Mouse (Mus musculus) CH12.LX (cell line): ENCODE measurements around the gene Pnpo.

Source experiments
- CTCF ChIP-seq, 2 experiments: IDR thresholded peaks in 1 of 2; conservative IDR thresholded peaks in 1 of 2; 2 replicates each; pipeline ENCODE4 v1.5.1; 2011 to 2012; ENCODE audit warnings: low read depth in 2 of 2, low read length in 2 of 2, improper control_type of control experiment in 1 of 2, inconsistent platforms in 1 of 2, mild to moderate bottlenecking in 1 of 2, moderate library complexity in 1 of 2
- IRF4 ChIP-seq: IDR thresholded peaks from 2 replicates; pipeline ENCODE4 v1.6.1; 2014; ENCODE audit warnings: low read depth, mild to moderate bottlenecking, inconsistent platforms, low read length, improper control_type of control experiment
- MXI1 ChIP-seq: IDR thresholded peaks from 2 replicates; pipeline ENCODE4 v1.6.1; 2011; ENCODE audit warnings: mild to moderate bottlenecking, low read depth, low read length, improper control_type of control experiment
- POLR2A ChIP-seq: IDR thresholded peaks from 2 replicates; pipeline ENCODE4 v1.6.1; 2011; ENCODE audit warnings: low read depth, mild to moderate bottlenecking, improper control_type of control experiment, low read length
- USF1 ChIP-seq: IDR thresholded peaks from 2 replicates; pipeline ENCODE4 v1.6.1; 2014; ENCODE audit warnings: low read depth, mild to moderate bottlenecking, inconsistent platforms, low read length, improper control_type of control experiment

DNA sequence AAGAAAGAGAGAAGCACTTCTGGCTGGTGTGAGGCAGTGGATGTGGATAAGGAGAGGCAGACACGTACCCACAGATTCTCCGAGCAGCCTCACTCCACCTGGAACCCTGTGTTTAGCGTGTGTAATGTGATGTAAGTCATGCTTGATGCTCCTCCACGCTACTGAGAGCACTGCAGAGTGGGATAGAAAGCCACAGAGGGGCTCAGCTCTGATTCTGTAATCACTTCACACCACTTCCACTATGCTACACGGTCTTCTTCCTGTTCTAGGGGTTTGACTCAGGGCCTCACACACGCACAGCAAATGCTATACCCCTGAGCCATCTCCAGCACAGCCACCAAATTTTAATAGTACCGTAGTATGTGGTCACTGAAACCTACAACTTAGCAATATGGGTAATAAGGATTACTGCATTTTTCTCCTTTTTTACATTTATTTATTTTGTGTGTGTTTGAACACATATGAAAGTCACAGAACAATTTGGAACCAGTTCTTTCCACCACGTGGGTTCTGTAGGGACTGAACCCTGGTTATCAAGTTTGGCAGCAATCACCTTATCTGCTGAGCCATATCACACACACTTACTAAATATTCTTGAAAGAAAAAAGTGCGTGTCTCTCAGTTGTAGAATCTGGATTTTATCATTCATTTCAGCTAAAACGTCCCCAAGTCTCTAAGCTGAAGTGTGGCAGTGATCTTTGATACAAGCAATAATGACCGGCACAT lies 23.9 kb upstream of the Pnpo start:
- TF ChIP-seq USF1 (no peak), IRF4 (no peak), POLR2A (no peak), CTCF (conservative IDR thresholded peaks at IDR 0.05 in 1 of 2, IDR thresholded peaks at IDR 0.05 in 1 of 2; ENCODE audit: low read depth in 2 of 2, low read length in 2 of 2) (no peak), MXI1 (peak; percentile 48; the same call in 1 of the 2 replicates)
